Mouse (Mus musculus) pancreas, adult 10 weeks (tissue): ENCODE measurements around the gene Cnppd1. TPM values are rescaled to one million over a fixed set of nuclear protein-coding genes. Genes with fewer than 3 reads are reported as not detected.

Experiments used
- polyA plus RNA-seq: library from polyadenylated mRNA; stranded (reverse); fragments of 350-450 nt; fragmentation: Illumina TruSeq; extraction: RNeasy Lipid Tissue Mini Kit (QIAGEN cat#74804); gene quantifications from one replicate; pipeline ENCODE4 v1.2.3, GENCODE M21; 2015; ENCODE audit warnings: low read depth, low replicate concordance; ENCODE audit not compliant: insufficient read depth

Gene Cnppd1
- 19.2 TPM for polyA plus RNA-seq

DNA sequence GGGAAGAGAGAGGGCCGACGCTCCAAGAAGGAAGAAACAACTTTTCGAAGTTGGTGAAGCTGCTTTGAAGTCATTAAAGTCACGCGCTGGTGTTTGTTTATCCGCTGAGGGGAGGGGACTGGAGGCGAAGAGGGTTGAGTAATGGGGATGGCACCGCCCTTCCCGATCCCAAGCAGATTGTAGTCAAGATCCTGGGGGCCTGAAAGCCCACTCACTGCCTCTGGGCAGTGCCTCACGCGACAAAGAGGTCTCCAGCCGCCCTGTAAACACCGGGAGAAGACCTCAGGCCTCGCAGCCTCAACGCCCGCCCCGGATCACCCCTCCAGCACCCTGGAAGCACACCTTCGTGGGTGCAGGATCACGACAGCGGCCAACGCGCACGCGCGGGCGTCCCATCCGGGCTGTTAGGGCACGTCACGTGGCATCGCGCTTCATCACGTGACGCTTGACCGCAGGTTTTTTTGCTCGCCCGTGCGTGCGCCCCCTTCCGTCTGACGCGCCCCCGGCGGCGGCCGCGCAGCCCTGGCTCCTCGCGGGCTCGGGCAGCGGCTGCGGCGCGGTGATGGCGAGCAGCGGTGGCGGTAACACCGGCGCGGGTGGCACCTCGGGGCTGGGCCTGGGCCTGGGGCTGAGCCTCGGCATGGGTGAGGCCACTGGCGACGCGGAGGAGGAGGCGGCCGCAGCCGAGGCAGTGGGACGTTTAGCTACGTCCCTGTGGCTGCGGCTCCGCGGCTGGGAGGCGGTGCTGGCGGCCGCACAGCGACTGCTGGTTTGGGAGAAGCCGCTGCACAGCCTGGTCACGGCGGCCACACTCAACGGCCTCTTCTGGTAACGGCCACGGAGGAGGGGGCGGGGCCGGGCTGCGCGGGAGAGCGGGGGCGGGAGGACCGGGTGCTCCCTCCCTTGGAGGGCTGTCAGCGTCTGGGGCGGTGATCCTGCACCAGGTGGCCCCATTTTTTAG, at the start of gene Cnppd1, which contains the start of gene Retreg2:
Gene Cnppd1, minus strand, starts transcription at position 411 of the 961 bp plus-strand sequence.
Gene Retreg2, plus strand, starts transcription at position 478 of the 961 bp plus-strand sequence.

DNA sequence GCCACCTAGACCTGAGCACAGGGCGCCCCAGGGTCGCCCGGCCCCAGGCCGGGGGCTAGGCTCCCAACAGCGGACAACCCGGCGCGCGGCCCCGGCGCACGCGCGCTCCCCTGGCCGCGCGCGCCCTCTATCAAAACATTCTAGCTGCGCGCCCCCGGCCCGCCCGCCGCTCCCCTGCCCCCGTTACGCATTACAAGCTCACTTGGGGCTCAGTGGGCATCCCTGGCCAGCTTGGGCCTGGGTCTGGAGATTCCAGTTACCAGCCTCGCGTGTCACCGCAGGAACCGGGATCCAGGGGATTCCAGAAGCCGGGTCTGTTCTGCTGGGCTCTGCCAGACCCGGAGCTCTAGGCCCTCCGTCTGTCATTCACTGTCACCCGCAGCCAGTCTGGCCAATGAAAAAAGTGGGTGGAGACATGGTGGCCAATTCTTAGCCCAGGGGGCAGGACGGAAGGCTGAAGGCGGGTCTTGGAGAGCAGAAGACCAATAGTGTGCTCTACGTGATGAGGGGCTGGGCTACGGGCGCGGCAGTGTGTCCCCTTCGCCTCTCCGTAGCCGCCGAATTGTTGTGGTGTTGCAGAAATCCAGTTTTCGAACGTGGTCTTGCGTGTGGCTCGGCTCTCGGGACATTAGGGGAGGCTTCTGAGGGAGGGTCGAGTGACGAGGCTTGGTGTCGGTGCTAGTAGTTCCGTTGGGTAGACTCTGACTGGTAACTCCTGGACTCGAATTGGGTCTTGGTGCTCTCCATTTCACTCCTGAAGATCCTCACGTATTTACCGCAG, 49.3 kb upstream of the Cnppd1 start, which contains the start of the genes Ankzf1 and Atg9a:
Gene Ankzf1, plus strand, starts transcription at position 530 of the 781 bp plus-strand sequence.
Gene Atg9a, minus strand, starts transcription at position 575 of the 781 bp plus-strand sequence.

DNA sequence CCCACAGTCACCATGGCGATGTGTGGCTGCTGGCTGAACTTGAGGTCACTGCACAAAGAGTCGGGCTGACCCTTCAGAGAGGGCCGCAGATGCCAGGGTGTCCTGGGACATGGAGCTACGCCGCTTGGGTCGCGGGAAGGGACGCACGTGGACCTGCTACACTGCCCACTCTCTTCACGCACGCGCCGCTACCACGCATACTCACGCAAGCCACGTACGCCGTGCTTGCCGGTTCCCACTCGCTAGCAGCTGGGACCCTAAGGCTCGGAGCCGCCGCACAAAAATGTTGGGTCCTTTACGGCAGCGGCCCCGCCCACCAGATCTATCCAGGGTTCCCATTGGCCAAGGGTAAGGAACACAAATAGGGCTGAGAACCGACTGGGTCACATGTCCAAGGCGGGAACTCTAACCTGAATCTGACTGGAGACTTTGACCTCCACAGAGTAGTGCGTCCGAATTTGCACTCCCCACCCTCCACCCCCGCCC, 37.6 kb upstream of the Cnppd1 start, which contains the start of gene Abcb6:
Gene Abcb6, minus strand, starts transcription at position 288 of the 486 bp plus-strand sequence.

DNA sequence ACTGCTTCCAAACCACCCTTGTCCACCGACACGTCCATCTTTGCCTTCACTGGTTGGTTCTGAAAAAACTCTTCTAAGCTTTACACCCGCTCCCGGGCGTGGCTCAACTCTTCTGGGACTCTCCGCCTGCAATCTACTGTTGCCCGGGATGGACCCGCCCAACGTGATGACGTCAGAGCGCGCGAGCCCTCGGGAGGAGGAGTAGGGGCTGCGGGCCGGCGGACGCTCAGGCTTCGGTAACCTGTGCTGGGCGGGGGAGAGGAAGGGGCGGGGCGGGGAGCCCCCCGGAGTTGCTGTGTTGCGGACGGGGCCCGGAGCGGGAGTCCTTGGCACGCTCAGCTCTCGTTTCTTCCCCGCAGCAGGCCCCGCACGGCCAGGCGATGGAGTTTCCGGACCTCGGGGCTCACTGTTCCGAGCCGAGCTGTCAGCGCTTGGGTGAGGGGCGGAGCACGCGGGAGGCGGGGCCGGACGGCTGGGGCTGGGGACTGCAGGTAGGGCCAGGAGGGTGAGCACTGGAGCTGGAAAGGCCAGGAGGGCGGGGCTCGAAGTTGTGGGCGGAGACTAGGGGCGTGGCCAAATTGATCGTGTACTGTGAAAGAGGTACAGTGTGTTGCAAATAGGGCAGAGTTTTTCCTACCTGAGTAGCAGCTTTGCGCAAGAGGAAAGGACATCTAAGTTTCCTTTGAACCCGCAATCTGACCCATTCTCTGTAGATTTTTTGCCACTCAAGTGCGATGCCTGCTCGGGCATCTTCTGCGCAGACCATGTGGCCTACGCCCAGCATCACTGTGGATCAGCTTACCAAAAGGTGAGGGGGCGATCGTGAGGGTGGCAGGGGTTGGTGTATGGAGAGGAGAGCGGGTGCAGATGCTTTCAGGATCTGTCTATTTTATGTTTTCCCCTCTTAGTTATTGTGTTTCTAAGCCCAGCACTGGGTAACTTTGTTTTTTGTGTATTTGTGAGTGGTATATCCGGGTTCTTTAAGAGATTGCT, 26.3 kb upstream of the Cnppd1 start, which contains the start of gene Zfand2b:
Gene Zfand2b, plus strand, starts transcription at position 175 of the 993 bp plus-strand sequence.

DNA sequence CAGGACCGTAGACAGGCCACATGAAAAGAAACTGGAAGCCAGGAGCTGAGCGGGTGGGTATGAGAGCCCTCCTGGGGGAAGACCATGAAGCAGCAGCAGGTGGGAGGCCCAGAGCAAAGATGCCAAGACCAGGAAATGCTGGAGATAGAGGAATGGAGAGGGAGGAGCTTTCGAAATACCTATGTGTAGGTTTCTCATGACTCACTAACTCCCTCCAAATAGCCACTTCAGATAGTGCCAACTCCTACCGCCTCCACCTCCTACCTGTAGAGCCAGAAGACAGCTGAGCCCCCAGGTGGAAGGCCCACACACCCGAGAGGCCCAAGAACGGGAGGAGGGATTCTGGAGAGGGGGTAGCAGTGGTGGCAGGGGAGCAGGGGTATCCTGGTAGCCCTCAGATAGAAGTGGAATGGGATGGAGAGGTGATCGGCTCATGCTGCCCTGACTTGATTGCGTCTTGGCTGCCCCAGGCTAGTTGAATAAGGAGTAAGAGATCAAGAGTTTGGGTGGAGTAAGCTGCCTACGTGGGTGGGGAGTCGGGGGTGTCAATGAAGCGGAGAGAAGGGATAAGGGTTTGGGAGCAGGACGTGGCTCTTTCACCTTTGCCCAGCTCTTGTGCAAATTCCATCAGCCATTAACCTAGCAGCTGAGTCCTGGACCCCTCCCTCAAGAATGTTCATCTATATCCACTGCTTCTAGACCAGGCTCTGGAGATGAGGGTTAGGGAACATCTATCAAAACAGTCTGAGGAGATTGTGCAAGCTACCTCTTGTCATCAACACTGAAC, 8.9 kb downstream of the Cnppd1 start, which contains the start of gene Slc23a3:
Gene Slc23a3, minus strand, starts transcription at position 470 of the 787 bp plus-strand sequence.

DNA sequence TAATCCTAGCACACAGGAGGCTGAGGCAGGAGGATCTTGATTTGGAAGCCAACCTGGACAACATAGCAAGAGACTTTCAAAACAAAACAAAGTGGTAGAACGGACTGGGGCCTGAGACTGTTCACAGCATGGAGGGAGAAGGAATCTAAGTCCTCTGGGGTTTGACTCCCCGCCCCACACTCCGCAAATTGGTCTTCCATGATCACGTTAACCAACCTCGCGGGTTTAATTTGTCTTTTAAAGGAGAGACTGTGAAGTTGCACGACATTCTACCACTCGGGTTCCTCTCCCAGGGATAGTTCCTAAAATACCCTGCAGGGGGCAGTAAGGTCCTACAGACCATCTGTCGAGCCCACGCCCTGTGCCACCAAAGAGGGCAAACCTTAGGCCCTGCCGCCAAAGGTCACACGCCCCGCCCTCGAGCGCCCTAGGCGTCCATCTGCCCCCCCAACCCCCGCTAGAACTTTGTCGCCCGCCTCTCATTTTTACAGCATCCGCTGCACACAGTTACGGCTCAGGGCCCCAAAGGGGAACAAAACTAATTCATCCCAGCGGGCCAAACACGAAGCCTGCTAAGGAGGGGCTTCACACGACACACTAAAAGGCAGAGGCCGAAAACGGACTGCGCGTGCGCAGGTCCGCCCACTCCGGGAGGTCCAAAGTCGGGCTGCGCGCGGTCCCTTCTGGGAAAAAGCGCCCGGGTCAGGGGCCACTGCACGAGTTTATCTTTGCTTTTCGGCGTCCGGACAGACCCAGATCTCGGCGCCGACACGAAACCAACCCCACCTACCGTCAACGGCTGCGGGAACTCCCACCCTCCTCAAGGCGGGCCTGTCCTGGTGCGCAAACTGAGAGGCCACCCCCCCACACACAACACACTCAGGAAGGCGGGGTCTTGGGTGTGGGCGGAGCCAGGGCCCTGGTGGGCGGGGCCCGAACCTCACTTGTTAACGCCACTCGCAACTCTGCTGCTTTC, 17.9 kb downstream of the Cnppd1 start, which contains the start of gene Nhej1:
Gene Nhej1, minus strand, starts transcription at position 855 of the 976 bp plus-strand sequence.

Other genes with a start within 250 kb of the Cnppd1 start
- 2.2 TPM for gene Cryba2, start 249.6 kb downstream of the Cnppd1 start, polyA plus RNA-seq
- gene Cfap65, start 207.1 kb downstream of the Cnppd1 start, polyA plus RNA-seq = not detected
- gene Ihh, start 191.0 kb downstream of the Cnppd1 start, polyA plus RNA-seq = not detected
- gene Nhej1, start 17.5 kb downstream of the Cnppd1 start, polyA plus RNA-seq = 1.1 TPM
- gene Slc23a3, start 8.8 kb downstream of the Cnppd1 start, polyA plus RNA-seq = 1.2 TPM
- gene Retreg2, start 67 bp upstream of the Cnppd1 start, polyA plus RNA-seq = 24.8 TPM
- 12.2 TPM for gene Zfand2b, start 25.9 kb upstream of the Cnppd1 start, polyA plus RNA-seq
- 14.2 TPM for gene Abcb6, start 37.7 kb upstream of the Cnppd1 start, polyA plus RNA-seq
- gene Ankzf1, start 49.4 kb upstream of the Cnppd1 start, polyA plus RNA-seq = 9.4 TPM
- gene Atg9a, start 49.5 kb upstream of the Cnppd1 start, polyA plus RNA-seq = 7.1 TPM
- gene Glb1l, start 68.1 kb upstream of the Cnppd1 start, polyA plus RNA-seq = 4.2 TPM
- gene Stk16, start 68.1 kb upstream of the Cnppd1 start, polyA plus RNA-seq = 22.9 TPM
- gene Tuba4a, start 77.2 kb upstream of the Cnppd1 start, polyA plus RNA-seq = 23.9 TPM
- not detected for gene A630095N17Rik, start 89.4 kb upstream of the Cnppd1 start, polyA plus RNA-seq
- gene Dnajb2, start 93.7 kb upstream of the Cnppd1 start, polyA plus RNA-seq = 13.9 TPM
- 16.1 TPM for gene Ptprn, start 121.8 kb upstream of the Cnppd1 start, polyA plus RNA-seq
- 153 TPM for gene Resp18, start 135.7 kb upstream of the Cnppd1 start, polyA plus RNA-seq
- 22.2 TPM for gene Dnpep, start 175.3 kb upstream of the Cnppd1 start, polyA plus RNA-seq
- gene Des, start 217.6 kb upstream of the Cnppd1 start, polyA plus RNA-seq = 10.5 TPM
- 4.0 TPM for gene Speg, start 232.6 kb upstream of the Cnppd1 start, polyA plus RNA-seq